Mouse (Mus musculus) MEL (cell line): Measurements from ENCODE around the gene Rnf149. TPM values are rescaled to one million over a fixed set of nuclear protein-coding genes. Genes with fewer than 3 reads are reported as not detected.

Experiments used
- DNase-seq: peaks from one replicate; pipeline ENCODE4 v3.0.0; 2011; ENCODE audit warnings: low read depth, low spot score
- H3K27ac ChIP-seq: 2 replicates; pipeline ENCODE4 v1.5.1; 2012; ENCODE audit warnings: low read depth, mild to moderate bottlenecking, control low read depth, low read length, moderate library complexity; ENCODE audit not compliant: control insufficient read depth
- H3K27me3 ChIP-seq, 2 experiments: fragments of 150-350 bp in 1 of 2; sonication (generic) in 1 of 2; 2 replicates each; pipeline ENCODE4 v1.6.1; 2012; ENCODE audit warnings: low read length in 2 of 2, mild to moderate bottlenecking in 2 of 2, improper control_type of control experiment in 1 of 2, moderate library complexity in 1 of 2; ENCODE audit not compliant: insufficient read depth in 2 of 2, control insufficient read depth in 1 of 2
- H3K36me3 ChIP-seq, 2 experiments: 2 replicates each; pipeline ENCODE4 v1.6.1; 2012 to 2014; ENCODE audit warnings: low read length in 2 of 2, improper control_type of control experiment in 1 of 2, inconsistent platforms in 1 of 2, mild to moderate bottlenecking in 1 of 2; ENCODE audit not compliant: insufficient read depth in 2 of 2, control insufficient read depth in 1 of 2
- H3K4me1 ChIP-seq, 2 experiments: fragments of 150-350 bp in 1 of 2; sonication (generic) in 1 of 2; 2 replicates each; pipeline ENCODE4 v1.6.1; 2012; ENCODE audit warnings: low read length in 2 of 2, improper control_type of control experiment in 1 of 2, mild to moderate bottlenecking in 1 of 2; ENCODE audit not compliant: insufficient read depth in 2 of 2, control insufficient read depth in 1 of 2
- H3K4me3 ChIP-seq, 2 experiments: fragments of 150-350 bp in 1 of 2; sonication (generic) in 1 of 2; 2 replicates each; pipeline ENCODE4 v1.5.1; 2012; ENCODE audit warnings: low read depth in 2 of 2, low read length in 2 of 2, mild to moderate bottlenecking in 2 of 2, moderate library complexity in 2 of 2, control low read depth in 1 of 2, improper control_type of control experiment in 1 of 2; ENCODE audit not compliant: control insufficient read depth in 1 of 2, insufficient read depth in 1 of 2
- H3K79me2 ChIP-seq: 2 replicates; pipeline ENCODE4 v1.6.1; 2012; ENCODE audit warnings: mild to moderate bottlenecking, low read length, moderate library complexity; ENCODE audit not compliant: control insufficient read depth, poor library complexity, insufficient read depth
- H3K9ac ChIP-seq: 2 replicates; pipeline ENCODE4 v1.6.1; 2012; ENCODE audit warnings: low read depth, mild to moderate bottlenecking, control low read depth, low read length, moderate library complexity; ENCODE audit not compliant: control insufficient read depth, poor library complexity, severe bottlenecking
- H3K9me3 ChIP-seq: fragments of 150-350 bp; sonication (generic); replicated peaks from 2 replicates; pipeline ENCODE4 v1.6.1; 2012; ENCODE audit warnings: mild to moderate bottlenecking, low read length, improper control_type of control experiment, moderate library complexity; ENCODE audit not compliant: insufficient read depth
- CHD1 ChIP-seq: IDR thresholded peaks from 2 replicates; pipeline ENCODE4 v1.6.1; 2012; ENCODE audit warnings: low read depth, mild to moderate bottlenecking, inconsistent platforms, low read length, improper control_type of control experiment
- CHD2 ChIP-seq: IDR thresholded peaks from 2 replicates; pipeline ENCODE4 v1.6.1; 2011; ENCODE audit warnings: low read length, improper control_type of control experiment
- CTCF ChIP-seq, 3 experiments: IDR thresholded peaks in 2 of 3; conservative IDR thresholded peaks in 1 of 3; 2 replicates each; pipeline ENCODE4 v1.5.1; 2011 to 2012; ENCODE audit warnings: low read length in 3 of 3, low read depth in 2 of 3, mild to moderate bottlenecking in 2 of 3, improper control_type of control experiment in 1 of 3, inconsistent platforms in 1 of 3, mixed read lengths in 1 of 3, moderate library complexity in 1 of 3; ENCODE audit not compliant: control insufficient read depth in 1 of 3, insufficient read depth in 1 of 3, poor library complexity in 1 of 3, severe bottlenecking in 1 of 3
- ELF1 ChIP-seq: IDR thresholded peaks from 2 replicates; pipeline ENCODE4 v1.6.1; 2014; ENCODE audit warnings: low read depth, mild to moderate bottlenecking, inconsistent platforms, low read length, improper control_type of control experiment, moderate library complexity
- GABPA ChIP-seq: IDR thresholded peaks from 2 replicates; pipeline ENCODE4 v1.6.1; 2012; ENCODE audit warnings: low read depth, mild to moderate bottlenecking, inconsistent platforms, low read length, improper control_type of control experiment, moderate library complexity
- GATA1 ChIP-seq: IDR thresholded peaks from 2 replicates; pipeline ENCODE4 v1.6.1; 2011; ENCODE audit warnings: low read depth, low read length, improper control_type of control experiment
- KAT2A ChIP-seq: conservative IDR thresholded peaks from 2 replicates; pipeline ENCODE4 v1.6.1; 2012; ENCODE audit warnings: low read depth, low read length, improper control_type of control experiment, inconsistent platforms
- MAFK ChIP-seq: IDR thresholded peaks from 2 replicates; pipeline ENCODE4 v1.6.1; 2011; ENCODE audit warnings: low read depth, mild to moderate bottlenecking, low read length, improper control_type of control experiment, borderline replicate concordance
- MEF2A ChIP-seq: IDR thresholded peaks from 2 replicates; pipeline ENCODE4 v1.6.1; 2014; ENCODE audit warnings: low read depth, mild to moderate bottlenecking, inconsistent platforms, low read length, improper control_type of control experiment; ENCODE audit not compliant: poor library complexity, insufficient replicate concordance, severe bottlenecking; ENCODE audit errors: extremely low read depth
- SIN3A ChIP-seq: IDR thresholded peaks from 2 replicates; pipeline ENCODE4 v1.6.1; 2012; ENCODE audit warnings: low read length, improper control_type of control experiment, inconsistent platforms
- UBTF ChIP-seq: IDR thresholded peaks from 2 replicates; pipeline ENCODE4 v1.6.1; 2012; ENCODE audit warnings: low read depth, mild to moderate bottlenecking, inconsistent platforms, low read length, improper control_type of control experiment, moderate library complexity, borderline replicate concordance; ENCODE audit not compliant: insufficient read depth
- USF1 ChIP-seq: IDR thresholded peaks from 2 replicates; pipeline ENCODE4 v1.6.1; 2014; ENCODE audit warnings: low read depth, mild to moderate bottlenecking, inconsistent platforms, low read length, improper control_type of control experiment, moderate library complexity
- USF2 ChIP-seq, 2 experiments: IDR thresholded peaks; 2 replicates each; pipeline ENCODE4 v1.6.1; 2011 to 2012; ENCODE audit warnings: improper control_type of control experiment in 2 of 2, low read length in 2 of 2, borderline replicate concordance in 1 of 2, inconsistent platforms in 1 of 2, low read depth in 1 of 2, mild to moderate bottlenecking in 1 of 2; ENCODE audit not compliant: insufficient read depth in 1 of 2
- ZC3H11A ChIP-seq: IDR thresholded peaks from 2 replicates; pipeline ENCODE4 v1.6.1; 2012; ENCODE audit warnings: low read depth, mild to moderate bottlenecking, inconsistent platforms, low read length, improper control_type of control experiment
- ZKSCAN1 ChIP-seq: IDR thresholded peaks from 2 replicates; pipeline ENCODE4 v1.6.1; 2012; ENCODE audit warnings: low read depth, mild to moderate bottlenecking, inconsistent platforms, low read length, improper control_type of control experiment, moderate library complexity
- ZMIZ1 ChIP-seq: IDR thresholded peaks from 2 replicates; pipeline ENCODE4 v1.6.1; 2012; ENCODE audit warnings: low read depth, mild to moderate bottlenecking, inconsistent platforms, low read length, improper control_type of control experiment, moderate library complexity
- ZNF384 ChIP-seq: IDR thresholded peaks from 2 replicates; pipeline ENCODE4 v1.6.1; 2012; ENCODE audit warnings: low read depth, mild to moderate bottlenecking, inconsistent platforms, low read length, improper control_type of control experiment
- polyA plus RNA-seq, 2 experiments: library from polyadenylated mRNA; stranded (reverse) in 1 of 2; unstranded in 1 of 2; fragments of >175 nt in 1 of 2; fragments of >200 nt in 1 of 2; gene quantifications; 2 replicates each; pipeline versions ENCODE4 v1.2.1 to v1.2.4; 2012; ENCODE audit warnings: low replicate concordance in 2 of 2, low read depth in 1 of 2; ENCODE audit not compliant: insufficient read length in 2 of 2, insufficient read depth in 1 of 2, missing spikeins in 1 of 2
- total RNA-seq: library from RNA; depleted of rRNA; stranded (reverse); fragments of 300-350 nt; gene quantifications from 2 replicates; pipeline ENCODE4 v1.2.3, GENCODE M21; 2012

Rnf149 gene
- total and polyA plus RNA-seq, 3 experiments, result 37.1 to 46.4 TPM; not detected in 1

- no peaks in the 10 kb centered on the region for H3K79me2 ChIP-seq
- H3K9ac ChIP-seq, result no peak overlapping the region
- DNase-seq, result no peak
- no peak for TF ChIP-seq SIN3A
- no peak for TF ChIP-seq ZMIZ1
- no peak for TF ChIP-seq GABPA
- no peak for TF ChIP-seq ZKSCAN1
- TF ChIP-seq MAFK, result no peak
- TF ChIP-seq GATA1, result no peak
- TF ChIP-seq CTCF (IDR thresholded peaks at IDR 0.05 in 2 of 3, conservative IDR thresholded peaks at IDR 0.05 in 1 of 3; ENCODE audit: control insufficient read depth in 1 of 3, insufficient read depth in 1 of 3, low read depth in 2 of 3, low read length in 3 of 3, poor library complexity in 1 of 3, severe bottlenecking in 1 of 3), result no peak
- no peak for TF ChIP-seq KAT2A
- no peak for TF ChIP-seq UBTF
- no peak for TF ChIP-seq ELF1
- TF ChIP-seq CHD2, result no peak
- no peak for TF ChIP-seq USF2 (IDR thresholded peaks at IDR 0.05; ENCODE audit: borderline replicate concordance in 1 of 2, insufficient read depth in 1 of 2, low read depth in 1 of 2, low read length in 2 of 2)
- no peak for TF ChIP-seq MEF2A
- no peak for TF ChIP-seq ZC3H11A
- no peak for TF ChIP-seq USF1
- TF ChIP-seq, all 39 proteins: peak for 0
- Histone ChIP-seq H3K9me3 (no peaks in the 10 kb centered on the region), H3K27ac (no peak overlapping the region), H3K4me1 (peaks cover 0 to 11% of the 10 kb centered on the region in 2 experiments; a peak in 3 of 4 replicates), H3K4me3 (no peak overlapping the region), H3K36me3 (peaks cover 0 to 11% of the 10 kb centered on the region in 2 experiments; a peak in 2 of 4 replicates), H3K27me3 (peaks cover 5 to 7% of the 10 kb centered on the region in 2 experiments)
These were observed 41.3 kb upstream of the Rnf149 start for GRCm38 (mm10) chr1:39618524-39618923.

- no peaks in the 10 kb centered on the region for H3K79me2 ChIP-seq
- no peak for DNase-seq
- H3K27ac ChIP-seq, result no peak overlapping the region
- H3K27me3 ChIP-seq, result peaks cover 0 to 3% of the 10 kb centered on the region in 2 experiments; a peak in 2 of 4 replicates
- no peaks in the 10 kb centered on the region for H3K9me3 ChIP-seq
- H3K9ac ChIP-seq, result no peak overlapping the region
- H3K4me3 ChIP-seq, result no peak overlapping the region
- peaks cover 0 to 13% of the 10 kb centered on the region in 2 experiments; a peak in 3 of 4 replicates for H3K4me1 ChIP-seq
- peaks cover 0 to 11% of the 10 kb centered on the region in 2 experiments; a peak in 2 of 4 replicates for H3K36me3 ChIP-seq
- peak; percentile 54; the same call in 1 of the 2 replicates for TF ChIP-seq ZNF384
- TF ChIP-seq GATA1, result no peak
- TF ChIP-seq CHD2, result no peak
- TF ChIP-seq CHD1, result no peak
These were observed 38.3 kb upstream of the Rnf149 start for GRCm38 (mm10) chr1:39615526-39615925.
